Mouse (Mus musculus): ENCODE measurements around the gene Zfp507.

DNA sequence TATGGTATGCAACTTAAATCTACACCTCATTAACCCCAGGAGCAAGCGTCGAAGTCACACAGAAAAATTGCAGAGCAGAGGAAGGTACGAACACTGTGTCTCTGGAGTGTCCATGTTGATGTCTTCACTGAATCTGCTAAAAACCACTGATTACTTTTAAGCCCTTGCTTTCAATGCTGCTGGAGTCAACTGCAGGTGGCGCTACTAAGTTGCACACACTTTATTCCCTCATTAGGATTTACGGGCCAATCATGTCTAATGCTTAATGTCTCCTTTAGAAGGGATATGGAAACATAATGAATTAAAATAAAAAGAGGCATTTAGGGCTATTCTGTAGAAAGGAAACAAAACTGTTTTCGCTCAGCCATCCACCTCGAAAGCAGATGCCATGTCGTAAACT, 12.6 kb downstream of the Zfp507 start:
- peak; percentile 61 for TF ChIP-seq CTCF (IDR thresholded peaks at IDR 0.05; ENCODE audit: low read depth)
- no peak for TF ChIP-seq EP300 (IDR thresholded peaks at IDR 0.05; ENCODE audit: low read depth)

All from liver, postnatal 0 days (tissue).